Mouse (Mus musculus) heart, adult 2 months (tissue): ENCODE measurements around the gene 9330182L06Rik.

ENCODE experiments used
- CTCF ChIP-seq: fragments of 200-600 bp; IDR thresholded peaks from 2 replicates; pipeline ENCODE4 v1.8.1; 2022; ENCODE audit warnings: antibody characterized with exemption, mild to moderate bottlenecking, moderate library complexity
- POLR2A ChIP-seq: fragments of 200-500 bp; IDR thresholded peaks from 2 replicates; pipeline ENCODE4 v1.6.1; 2011; ENCODE audit warnings: mild to moderate bottlenecking, low read depth, low read length, control low read depth; ENCODE audit not compliant: insufficient read depth

- TF ChIP-seq CTCF (no peak), POLR2A (no peak)
Measured at GRCm38 (mm10) chr5:9417098-9417497, 151.2 kb downstream of the 9330182L06Rik start.
